Mouse (Mus musculus): Measurements from ENCODE around the gene Pdlim7. TPM values are rescaled to one million over a fixed set of nuclear protein-coding genes. Genes with fewer than 3 reads are reported as not detected.

Gene Pdlim7
- polyA plus RNA-seq, 1 experiment from 2014 or later, result 206 TPM

DNA sequence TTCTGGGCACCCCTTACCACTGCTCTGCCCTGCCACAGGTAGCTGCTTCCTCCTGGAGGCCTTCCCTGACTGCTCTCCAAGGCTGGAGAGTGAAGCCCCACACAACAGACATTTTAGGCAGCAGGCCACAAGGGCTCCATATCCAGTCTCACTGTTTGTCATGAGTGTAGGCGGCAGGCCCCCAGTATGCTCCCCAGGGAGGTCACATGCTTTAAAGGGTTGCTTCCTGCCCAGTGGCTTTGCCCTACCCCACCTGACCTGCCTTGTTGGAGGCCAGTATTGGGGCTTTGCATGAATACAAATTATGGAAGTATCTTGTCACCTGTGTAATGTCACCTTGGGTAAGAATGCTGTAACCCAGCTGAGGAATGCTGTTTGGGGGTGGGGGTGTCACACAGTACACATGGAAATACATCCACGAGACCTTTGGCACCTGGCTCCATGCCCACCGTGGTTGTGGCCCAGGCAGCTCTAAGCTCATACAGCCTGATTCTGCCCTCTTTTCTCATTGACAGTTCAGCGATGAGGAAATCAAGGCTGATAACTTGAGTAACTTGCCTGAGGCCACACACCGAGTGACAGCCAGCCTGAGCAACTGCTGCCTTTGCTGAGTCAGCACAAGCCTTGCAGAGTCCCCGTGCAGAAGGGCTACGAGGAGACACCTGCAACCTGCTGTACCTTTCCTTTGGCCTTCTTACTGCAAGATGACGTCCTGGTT is 15.9 kb upstream of the Pdlim7 start, which contains the start of gene Dok3:
Dok3 (minus strand) TSS at position 99 of the 718 bp plus-strand sequence.
- Histone ChIP-seq H3K4me3 (no peak within 1 kb of the TSS), H3K27me3 (ENCODE audit: low read depth, poor library complexity, severe bottlenecking) (no peaks in the 10 kb centered on the region), H3K4me1 (no peaks in the 10 kb centered on the region), H3K9me3 (replicated peaks) (no peaks in the 10 kb centered on the region), H3K36me3 (peaks cover 67% of the 10 kb centered on the region), H3K27ac (no peak within 1 kb of the TSS)
- 86% methylated on average over 8 of the region's 8 CpGs for WGBS
- DNase-seq (ENCODE audit: low spot score), result no peak

DNA sequence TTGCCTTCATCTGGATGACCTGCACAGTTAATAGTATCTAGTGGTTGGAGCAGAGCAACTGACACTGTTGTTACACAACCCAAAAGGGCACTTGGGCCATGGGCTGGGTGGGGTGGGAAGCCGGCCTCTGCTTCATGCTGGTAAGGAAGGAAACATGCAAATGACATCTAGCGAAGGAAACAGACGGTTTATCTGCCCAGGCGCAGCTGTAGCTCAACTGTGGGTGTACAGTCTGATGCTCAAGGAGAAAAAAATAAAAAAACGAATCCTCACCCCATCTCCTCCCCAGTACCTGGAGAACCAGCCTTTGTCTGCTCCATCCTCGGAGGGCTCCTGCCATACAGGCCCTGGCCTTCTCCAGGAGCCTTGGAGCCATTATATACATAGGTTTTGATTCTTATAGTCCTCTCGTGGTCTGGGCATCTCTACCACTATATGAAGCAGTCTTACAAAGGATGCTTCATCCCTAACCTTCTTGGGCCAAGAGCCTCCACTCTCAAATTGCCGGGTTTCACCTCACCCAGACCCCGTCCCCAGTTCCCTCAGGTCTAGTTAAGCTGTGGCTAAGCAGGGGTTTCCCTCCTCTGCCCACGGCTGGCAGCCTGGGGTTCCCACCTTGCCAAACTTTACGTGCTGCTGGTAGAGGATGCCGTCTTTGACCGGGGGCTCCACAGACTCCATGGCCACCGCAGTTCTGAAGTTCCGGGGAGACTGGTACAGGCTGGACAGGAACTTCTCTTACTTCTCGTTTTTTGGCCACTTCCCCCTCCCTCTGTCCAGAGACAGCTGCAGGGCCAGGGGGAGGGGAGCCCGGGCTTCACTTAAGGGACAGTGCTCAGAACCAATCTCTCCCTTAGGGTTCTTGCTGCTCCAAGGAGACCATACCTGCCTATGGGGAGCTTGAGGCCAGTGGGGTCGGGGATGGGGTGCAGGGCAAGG is 14.6 kb upstream of the Pdlim7 start:
- Histone ChIP-seq H3K27ac (no peak overlapping the region), H3K9me3 (replicated peaks) (no peaks in the 10 kb centered on the region), H3K4me1 (peaks cover 10% of the 10 kb centered on the region), H3K36me3 (peaks cover 66% of the 10 kb centered on the region), H3K27me3 (ENCODE audit: low read depth, poor library complexity, severe bottlenecking) (no peaks in the 10 kb centered on the region), H3K4me3 (no peak overlapping the region)
- WGBS, result 84% methylated on average over 18 of the region's 18 CpGs
- DNase-seq (ENCODE audit: low spot score), result no peak

DNA sequence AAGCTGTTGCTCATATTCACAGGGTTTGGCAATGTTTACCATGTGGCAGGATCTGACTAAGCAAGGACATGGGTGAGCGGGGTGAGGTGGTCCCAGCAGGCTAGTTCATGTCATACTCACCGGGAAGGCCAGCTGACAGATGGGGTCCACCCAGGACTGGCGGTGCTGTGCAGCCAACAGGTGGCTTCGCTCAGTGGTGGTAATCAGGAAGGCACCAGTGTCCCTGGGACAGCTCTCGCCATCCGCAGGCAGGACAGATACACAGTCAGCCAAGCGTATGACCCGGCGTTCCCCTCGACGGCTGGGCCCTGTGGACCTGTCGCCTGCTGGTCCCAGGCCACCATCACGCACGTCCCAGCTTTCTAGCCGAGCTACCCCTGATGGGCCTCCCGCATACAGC is 13.7 kb upstream of the Pdlim7 start:
- H3K36me3 ChIP-seq, result peaks cover 60% of the 10 kb centered on the region
- no peak overlapping the region for H3K4me3 ChIP-seq
- WGBS, result 91% methylated on average over 16 of the region's 16 CpGs
- H3K9me3 ChIP-seq (replicated peaks), result no peaks in the 10 kb centered on the region
- H3K4me1 ChIP-seq, result peaks cover 16% of the 10 kb centered on the region
- no peak for DNase-seq (ENCODE audit: low spot score)
- no peak overlapping the region for H3K27ac ChIP-seq
- H3K27me3 ChIP-seq (ENCODE audit: low read depth, poor library complexity, severe bottlenecking), result no peaks in the 10 kb centered on the region

DNA sequence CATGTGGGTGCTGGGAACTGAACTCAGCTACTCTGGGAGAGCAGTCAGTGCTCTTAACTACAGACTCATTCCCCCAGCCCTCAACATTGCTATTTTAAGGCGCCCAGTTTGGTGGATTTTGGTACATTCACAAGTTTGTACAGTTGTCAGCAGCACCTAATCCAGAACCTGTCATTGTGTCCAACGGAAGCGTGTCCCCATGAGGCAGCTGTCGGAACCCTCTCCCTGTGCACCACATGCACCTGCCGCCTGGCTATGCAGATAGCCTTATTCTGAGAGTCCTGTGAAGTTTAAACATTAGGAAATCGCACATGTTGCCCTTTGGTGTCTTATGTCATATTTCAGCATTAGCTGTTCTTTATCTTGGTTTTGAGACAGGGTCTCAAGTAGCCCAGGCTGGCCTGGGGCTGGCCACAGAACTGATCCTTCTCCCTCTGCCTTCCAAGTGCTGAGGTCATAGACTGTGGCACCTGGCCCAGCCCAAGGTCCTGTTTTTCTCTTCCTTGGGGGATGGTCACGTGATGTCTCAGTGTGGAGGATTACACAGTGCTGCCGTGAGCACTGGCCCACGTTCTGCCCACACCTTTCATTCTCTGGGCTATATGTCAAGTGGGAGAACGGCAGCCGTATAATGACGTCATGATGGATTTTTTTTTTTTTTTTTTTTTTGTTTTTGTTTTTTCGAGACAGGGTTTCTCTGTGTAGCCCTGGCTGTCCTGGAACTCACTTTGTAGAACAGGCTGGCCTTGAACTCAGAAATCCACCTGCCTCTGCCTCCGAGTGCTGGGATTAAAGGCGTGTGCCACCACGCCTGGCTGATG is 12.5 kb upstream of the Pdlim7 start:
- Histone ChIP-seq H3K4me3 (no peak overlapping the region), H3K27me3 (ENCODE audit: low read depth, poor library complexity, severe bottlenecking) (no peaks in the 10 kb centered on the region), H3K9me3 (replicated peaks) (no peaks in the 10 kb centered on the region), H3K4me1 (peaks cover 16% of the 10 kb centered on the region), H3K36me3 (peaks cover 47% of the 10 kb centered on the region), H3K27ac (no peak overlapping the region)
- DNase-seq (ENCODE audit: low spot score), result no peak
- 87% methylated on average over 16 of the region's 16 CpGs for whole genome bisulfite sequencing

DNA sequence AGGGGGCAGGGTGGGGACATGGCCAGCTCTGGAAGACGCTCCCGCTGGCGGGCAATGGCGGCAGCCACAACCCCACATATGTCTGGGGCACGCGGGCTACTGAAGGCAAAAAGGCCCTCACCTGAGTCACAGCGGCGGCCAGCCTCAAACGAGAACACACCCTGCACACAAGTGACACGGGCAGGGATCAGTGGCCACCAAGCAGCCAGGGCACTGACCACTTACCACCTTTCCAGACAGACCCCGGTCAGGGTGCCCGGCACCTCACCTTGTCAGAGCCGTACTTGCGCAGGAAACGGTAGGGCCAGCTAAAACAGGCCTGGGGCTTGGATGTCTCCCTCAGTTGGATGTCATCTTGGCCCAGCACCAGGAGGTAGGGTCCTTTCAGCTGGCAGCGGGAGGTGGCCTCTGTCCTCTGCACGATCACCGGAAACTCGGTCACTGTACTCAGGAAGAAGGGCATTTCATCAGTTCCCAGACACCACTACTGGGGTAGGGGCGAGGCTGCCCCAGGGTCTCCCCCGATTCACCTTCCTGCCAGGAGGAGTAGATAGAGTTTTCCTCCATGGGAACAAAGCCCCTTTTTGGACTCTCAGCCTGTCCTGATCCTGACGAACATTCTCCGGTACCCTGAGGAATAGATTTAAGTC is 10.6 kb upstream of the Pdlim7 start:
- no peak overlapping the region for H3K4me3 ChIP-seq
- peak overlapping the region; percentile 72 for H3K27ac ChIP-seq

GRCm38 (mm10) chr13:55523278-55523677 is 9.8 kb upstream of the Pdlim7 start:
- H3K27ac ChIP-seq, result peak overlapping the region; percentile 72
- peaks cover 21% of the 10 kb centered on the region; the same call in 1 of the 2 replicates for H3K36me3 ChIP-seq
- no peaks in the 10 kb centered on the region for H3K9me3 ChIP-seq (replicated peaks)
- H3K4me1 ChIP-seq, result peaks cover 16% of the 10 kb centered on the region
- 47% methylated on average over 17 of the region's 17 CpGs for WGBS
- H3K4me3 ChIP-seq, result no peak overlapping the region
- H3K27me3 ChIP-seq (ENCODE audit: low read depth, poor library complexity, severe bottlenecking), result no peaks in the 10 kb centered on the region
- peak; percentile 46 for DNase-seq (ENCODE audit: low spot score)

More for the DNA sequence above, 10.6 kb upstream of the Pdlim7 start:
- no peaks in the 10 kb centered on the region for H3K27me3 ChIP-seq (ENCODE audit: low read depth, poor library complexity, severe bottlenecking)
- H3K36me3 ChIP-seq, result peaks cover 29% of the 10 kb centered on the region
- DNase-seq (ENCODE audit: low spot score), result no peak
- peaks cover 16% of the 10 kb centered on the region for H3K4me1 ChIP-seq
- WGBS, result 90% methylated on average over 23 of the region's 23 CpGs
- H3K9me3 ChIP-seq (replicated peaks), result no peaks in the 10 kb centered on the region

- no peaks in the 10 kb centered on the region for H3K27me3 ChIP-seq (ENCODE audit: low read depth, poor library complexity, severe bottlenecking)
- H3K4me1 ChIP-seq, result peaks cover 16% of the 10 kb centered on the region
- DNase-seq (ENCODE audit: low spot score), result no peak
- 72% methylated on average over 8 of the region's 8 CpGs for WGBS
- no peak overlapping the region for H3K4me3 ChIP-seq
- H3K36me3 ChIP-seq, result peaks cover 19% of the 10 kb centered on the region; the same call in 1 of the 2 replicates
- peak overlapping the region; percentile 72 for H3K27ac ChIP-seq
- H3K9me3 ChIP-seq (replicated peaks), result no peaks in the 10 kb centered on the region
These were observed 9.3 kb upstream of the Pdlim7 start for GRCm38 (mm10) chr13:55522730-55523129.

DNA sequence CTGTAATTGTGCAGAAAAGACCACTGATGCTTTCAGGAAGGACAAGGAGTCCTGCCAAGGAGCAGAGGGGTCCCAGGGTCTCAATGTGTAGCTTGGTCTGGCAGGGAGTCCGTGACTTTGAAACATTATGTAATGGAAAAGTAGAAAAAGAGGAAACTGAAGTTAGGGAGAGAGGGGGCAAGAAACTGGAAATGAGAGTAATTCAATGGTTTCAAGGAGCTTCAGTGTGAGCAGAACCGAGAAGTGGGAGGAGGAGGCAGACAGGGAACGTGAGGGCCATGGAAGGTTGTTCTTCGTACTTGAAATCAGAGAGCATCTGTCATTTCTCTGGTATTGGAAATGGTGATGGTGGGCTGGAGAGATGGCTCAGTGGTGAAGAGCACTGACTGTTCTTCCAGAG is 6.1 kb upstream of the Pdlim7 start:
- Histone ChIP-seq H3K9me3 (replicated peaks) (no peaks in the 10 kb centered on the region), H3K4me1 (peaks cover 16% of the 10 kb centered on the region), H3K27me3 (ENCODE audit: low read depth, poor library complexity, severe bottlenecking) (peaks cover 7% of the 10 kb centered on the region; the same call in 1 of the 2 replicates), H3K4me3 (no peak overlapping the region), H3K36me3 (peaks cover 14% of the 10 kb centered on the region; the same call in 1 of the 2 replicates), H3K27ac (no peak overlapping the region)
- 83% methylated on average over 4 of the region's 4 CpGs for WGBS
- no peak for DNase-seq (ENCODE audit: low spot score)

- Histone ChIP-seq H3K9me3 (replicated peaks) (no peaks in the 10 kb centered on the region), H3K36me3 (0 out of 2 replicates have a peak, but pooled peaks cover 4% of the 10 kb centered on the region), H3K27ac (no peak overlapping the region), H3K4me1 (peaks cover 16% of the 10 kb centered on the region), H3K27me3 (ENCODE audit: low read depth, poor library complexity, severe bottlenecking) (peaks cover 7% of the 10 kb centered on the region; the same call in 1 of the 2 replicates), H3K4me3 (no peak overlapping the region)
- 6% methylated on average over 5 of the region's 5 CpGs for WGBS
- peak; percentile 96 for DNase-seq (ENCODE audit: low spot score)
These were observed 3.5 kb upstream of the Pdlim7 start for GRCm38 (mm10) chr13:55516955-55517354.

GRCm38 (mm10) chr13:55513828-55514227 is 352 bp upstream of the Pdlim7 start:
- 37% methylated on average over 9 of the region's 9 CpGs for WGBS
- peak overlapping the region; percentile 98 for H3K27ac ChIP-seq
- peaks cover 34% of the 10 kb centered on the region for H3K36me3 ChIP-seq
- H3K27me3 ChIP-seq (ENCODE audit: low read depth, poor library complexity, severe bottlenecking), result peaks cover 7% of the 10 kb centered on the region; the same call in 1 of the 2 replicates
- H3K9me3 ChIP-seq (replicated peaks), result no peaks in the 10 kb centered on the region
- H3K4me3 ChIP-seq, result peak overlapping the region; percentile 92
- H3K4me1 ChIP-seq, result peaks cover 38% of the 10 kb centered on the region
- DNase-seq (ENCODE audit: low spot score), result no peak

GRCm38 (mm10) chr13:55512379-55513031 is 971 bp downstream of the Pdlim7 start:
- Histone ChIP-seq H3K36me3 (peaks cover 48% of the 10 kb centered on the region), H3K4me1 (peaks cover 38% of the 10 kb centered on the region), H3K27ac (peak overlapping the region; percentile 98), H3K9me3 (replicated peaks) (no peaks in the 10 kb centered on the region), H3K4me3 (peak overlapping the region; percentile 92), H3K27me3 (ENCODE audit: low read depth, poor library complexity, severe bottlenecking) (peaks cover 7% of the 10 kb centered on the region; the same call in 1 of the 2 replicates)
- DNase-seq (ENCODE audit: low spot score), result peak; percentile 87
- WGBS, result 2% methylated on average over 25 of the region's 25 CpGs
